Mouse (Mus musculus) cerebellum, postnatal 10 days (tissue): ENCODE measurements around the gene Skor1.

Source experiments
- DNase-seq, 2 experiments: peaks; one replicate each; pipeline ENCODE4 v3.0.0; 2021; ENCODE audit warnings: mixed read lengths in 2 of 2

Skor1 gene

DNA sequence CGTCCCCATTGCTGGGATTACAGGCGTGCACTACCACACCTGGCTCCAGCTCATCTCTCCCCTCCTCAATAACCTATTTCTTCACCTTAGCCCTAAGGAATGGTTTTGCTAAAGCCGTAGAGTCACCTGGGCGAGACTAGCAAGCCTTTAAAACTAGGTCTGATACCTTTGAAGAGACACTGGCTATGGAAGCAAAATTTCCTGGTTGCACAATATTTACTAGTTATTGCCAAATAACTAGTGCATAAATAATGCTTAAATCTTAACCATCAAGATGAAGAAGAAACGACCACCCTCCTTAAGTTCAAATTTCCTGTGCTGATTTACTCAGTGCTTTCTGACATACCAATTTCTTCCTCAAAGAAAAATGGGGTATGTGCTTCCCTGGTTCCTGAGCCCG, 15.1 kb downstream of the Skor1 start:
- DNase-seq, result no peak

DNA sequence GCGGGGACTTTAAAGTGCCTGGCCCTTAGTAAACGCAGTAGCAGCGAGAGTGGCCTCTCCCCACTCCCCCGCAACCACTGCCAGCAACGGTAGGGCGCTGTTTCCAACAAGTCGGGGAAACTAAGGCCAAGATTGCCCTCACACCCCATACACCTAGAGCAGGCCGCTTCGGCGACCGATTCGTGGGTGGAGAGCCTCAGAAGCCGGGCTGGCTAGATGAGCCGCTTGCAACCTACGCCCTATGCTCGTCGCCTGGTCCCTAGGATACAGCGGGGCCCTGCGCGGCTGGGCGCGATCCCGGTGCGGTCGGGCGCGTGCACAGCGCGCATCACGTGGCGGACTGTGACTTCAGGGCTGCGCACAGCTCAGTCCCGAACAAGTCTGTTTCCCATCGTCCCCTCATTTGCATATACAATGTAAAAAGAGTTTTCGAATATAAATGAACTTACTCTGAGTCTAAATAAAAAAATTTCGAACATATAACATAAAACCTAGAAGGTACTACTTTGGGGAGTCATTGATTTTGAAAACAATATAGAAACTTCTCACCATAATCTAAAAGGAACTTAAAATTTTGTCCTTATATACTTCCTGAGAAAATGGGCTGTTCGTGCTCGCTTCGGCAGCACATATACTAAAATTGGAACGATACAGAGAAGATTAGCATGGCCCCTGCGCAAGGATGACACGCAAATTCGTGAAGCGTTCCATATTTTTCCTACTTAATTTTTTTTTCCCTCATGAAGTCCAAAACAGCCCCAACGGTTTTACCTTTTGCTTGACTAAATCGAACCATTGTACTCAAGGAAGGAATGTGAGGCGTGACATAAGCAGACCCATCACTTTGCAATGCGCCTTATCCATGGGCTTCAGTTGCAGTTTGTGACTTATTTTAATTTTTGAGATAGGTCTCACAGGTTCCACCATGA, 15.8 kb downstream of the Skor1 start:
- peak; percentile 95 to 96 for DNase-seq

DNA sequence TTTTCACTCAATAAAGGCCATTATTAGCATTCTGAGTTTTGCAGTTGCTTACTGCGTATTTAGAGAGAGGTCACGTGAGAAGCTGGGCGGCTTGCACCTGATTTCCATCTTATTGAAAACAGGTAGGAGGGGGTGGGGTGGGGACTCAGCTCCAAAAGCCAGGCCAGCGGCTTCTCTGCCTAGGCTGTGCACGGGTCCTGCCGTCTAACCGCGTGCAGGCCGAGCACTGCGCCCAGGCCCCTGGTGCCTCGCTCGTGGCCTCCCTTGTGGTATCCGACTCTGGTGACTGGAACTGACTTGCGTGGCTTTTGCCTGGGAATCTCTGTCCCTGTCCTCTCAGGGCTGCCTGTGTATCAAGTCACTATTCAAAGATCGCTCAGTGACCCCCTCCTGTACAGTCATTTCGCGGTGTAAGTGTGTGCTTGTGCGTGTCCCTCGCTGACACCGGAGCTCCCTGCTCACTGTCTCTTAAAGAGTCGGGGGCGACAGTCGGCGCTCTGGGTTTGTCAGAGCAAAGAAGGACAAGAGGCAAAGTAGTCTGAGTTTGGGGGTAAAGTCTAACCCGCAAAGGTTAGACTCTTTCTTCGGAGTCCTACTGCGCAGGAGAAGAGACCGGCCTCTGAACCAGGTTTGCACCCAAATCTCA, 16.7 kb downstream of the Skor1 start:
- DNase-seq, result peak; percentile 63 to 69

DNA sequence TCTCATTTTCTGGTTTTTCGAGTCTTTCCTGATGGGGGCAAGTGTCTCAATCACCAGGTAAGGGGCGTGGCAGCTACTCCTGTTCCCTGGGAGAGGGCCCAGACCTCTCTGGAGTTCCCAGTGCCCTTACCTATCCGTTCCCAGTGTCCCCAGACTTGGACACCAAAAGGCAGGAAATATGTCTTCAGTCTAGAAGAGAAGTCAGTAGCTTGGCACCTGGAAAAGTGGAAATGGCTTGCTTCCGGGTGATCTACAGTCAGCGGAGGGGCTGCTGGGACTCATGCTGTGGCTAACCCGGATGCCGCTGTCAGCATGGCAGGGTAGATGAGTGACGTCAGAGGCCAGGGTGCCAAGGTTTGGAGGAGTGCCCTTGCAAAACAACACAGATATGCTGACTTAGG, 19.1 kb downstream of the Skor1 start:
- no peak for DNase-seq

DNA sequence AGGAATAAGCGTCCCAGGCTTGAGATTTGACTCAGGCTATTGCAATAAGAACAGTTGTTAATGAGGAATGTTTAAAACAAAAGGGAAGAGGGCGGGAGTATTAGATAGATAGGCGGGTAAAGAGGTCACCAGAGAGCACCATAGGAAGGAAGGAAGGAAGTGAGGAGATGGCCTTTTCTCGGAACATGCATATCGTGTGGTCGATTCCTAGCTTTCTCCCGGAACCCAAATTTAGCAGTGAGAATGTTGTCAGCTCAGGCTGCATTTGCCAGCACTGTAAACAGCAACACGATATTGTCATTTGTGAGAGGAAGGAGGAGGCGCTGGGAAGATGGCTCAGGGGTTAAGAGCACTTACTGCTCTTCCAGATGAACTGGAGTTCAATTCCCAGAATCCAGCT, 24.2 kb downstream of the Skor1 start:
- DNase-seq, result no peak

DNA sequence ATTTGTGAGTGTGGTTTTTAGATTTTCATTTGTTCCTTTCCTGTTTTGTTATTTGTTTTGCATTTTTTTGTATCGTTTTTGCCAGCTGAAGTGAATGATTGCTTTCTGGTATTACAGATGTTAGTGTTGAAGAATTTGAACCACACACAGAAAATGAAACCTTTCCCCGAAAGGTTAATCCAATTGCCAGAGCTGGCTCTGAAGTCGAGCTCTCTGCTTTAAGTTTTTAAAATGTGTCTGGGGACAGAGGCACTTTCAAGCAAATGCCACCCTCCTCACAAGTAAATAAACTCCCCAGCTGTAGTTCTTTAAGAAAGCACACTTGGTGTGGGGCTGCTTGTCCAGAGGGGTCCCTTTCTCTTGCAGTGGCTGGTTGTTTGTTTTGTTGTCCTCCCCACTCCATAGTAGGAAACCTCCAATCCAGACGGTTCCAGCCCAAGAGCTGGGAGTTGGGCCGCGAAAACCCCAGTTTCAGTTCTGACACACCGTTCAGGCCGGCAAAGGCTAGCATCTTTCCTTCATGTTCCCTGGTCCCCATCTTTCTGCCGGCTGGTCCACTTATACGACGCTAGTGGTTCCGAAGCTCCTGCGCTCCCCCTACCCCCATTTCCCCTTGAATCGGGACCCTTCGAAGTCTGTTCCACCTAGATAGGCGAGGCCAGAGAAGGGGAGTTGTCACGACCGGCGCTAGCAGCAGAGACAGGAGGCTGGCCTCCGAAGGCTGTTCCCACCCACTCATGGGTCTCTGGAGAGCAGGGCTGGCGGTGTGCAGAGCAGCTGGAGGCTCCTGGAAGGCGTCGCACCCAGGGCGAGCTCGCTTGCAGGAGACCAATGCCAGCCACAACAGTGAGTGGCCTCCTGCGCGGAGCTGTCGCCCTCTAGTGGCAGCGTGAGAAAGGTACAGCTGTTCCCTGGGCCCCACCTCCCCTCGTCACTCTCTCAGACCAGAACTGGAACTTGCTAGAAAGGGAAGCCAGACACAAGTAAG, 25.0 kb downstream of the Skor1 start:
- peak; percentile 93 to 94 for DNase-seq

DNA sequence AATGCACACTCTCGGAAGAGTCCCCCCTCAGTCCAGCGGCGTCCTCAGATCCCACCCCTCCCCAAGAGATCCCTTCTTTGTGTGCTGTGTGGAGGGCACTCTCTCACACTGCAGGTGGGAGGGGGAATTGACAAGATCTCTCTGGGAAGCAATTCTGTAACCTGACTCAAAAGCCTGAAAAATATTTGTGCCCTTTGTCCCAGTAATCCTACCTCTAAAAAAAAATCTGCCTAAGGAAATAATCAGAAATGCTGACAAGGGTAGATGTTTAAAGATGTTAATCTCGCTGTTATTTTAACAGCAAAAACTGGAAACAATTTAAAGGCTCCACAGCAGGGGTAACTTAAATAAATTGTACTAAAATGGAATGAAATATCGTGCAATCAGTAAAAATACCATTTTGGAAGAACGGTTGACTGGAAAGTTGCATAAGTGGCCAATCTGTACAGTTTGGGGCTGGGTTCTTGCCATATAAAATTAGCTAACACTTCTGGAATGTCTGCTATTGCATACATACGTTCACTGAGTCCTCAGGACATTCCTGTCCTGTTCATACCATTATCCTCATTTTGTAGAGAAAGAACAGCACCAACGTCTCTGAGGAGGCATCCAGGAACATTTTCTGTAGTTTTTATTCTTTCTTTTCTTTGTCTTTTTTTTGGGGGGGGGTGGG, 26.5 kb downstream of the Skor1 start:
- no peak for DNase-seq

DNA sequence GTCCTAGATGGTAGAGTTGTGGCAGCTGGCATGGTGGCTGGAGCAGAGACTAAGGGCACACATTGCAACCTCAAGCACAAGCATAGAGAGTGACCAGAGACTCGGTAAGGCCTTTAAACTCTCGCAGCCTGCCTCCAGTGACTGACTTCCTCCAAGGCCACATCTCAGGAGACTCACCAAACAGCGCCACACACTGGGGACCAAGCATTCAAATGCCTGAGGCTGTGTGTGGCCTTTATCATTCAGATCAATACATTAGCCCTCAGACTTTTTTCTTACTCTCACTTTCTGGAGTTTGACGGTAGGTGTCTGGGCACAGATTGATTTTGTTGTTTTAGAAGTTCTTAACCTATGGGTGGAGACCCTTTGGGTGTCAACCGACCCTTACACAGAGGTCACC, 30.4 kb downstream of the Skor1 start:
- no peak for DNase-seq

DNA sequence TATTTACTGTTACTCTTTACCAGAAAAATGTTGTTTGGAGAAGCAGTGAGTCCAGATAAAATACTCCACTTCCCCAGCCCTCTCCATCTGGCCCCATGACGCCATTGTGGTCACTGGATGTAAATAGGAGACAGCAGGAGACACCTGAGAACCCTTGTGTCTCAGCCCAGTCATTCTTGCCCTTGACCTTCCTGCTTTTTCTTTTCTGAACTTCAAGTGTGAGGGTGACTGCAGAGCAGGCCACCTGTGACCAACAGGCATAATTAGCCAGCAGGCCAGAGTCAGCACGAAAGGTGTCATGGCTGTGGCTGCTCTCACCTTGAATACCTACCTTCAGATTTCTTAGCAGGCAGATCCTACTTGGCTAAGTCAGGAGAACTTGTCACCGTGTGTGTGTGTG, 36.2 kb downstream of the Skor1 start:
- no peak for DNase-seq

DNA sequence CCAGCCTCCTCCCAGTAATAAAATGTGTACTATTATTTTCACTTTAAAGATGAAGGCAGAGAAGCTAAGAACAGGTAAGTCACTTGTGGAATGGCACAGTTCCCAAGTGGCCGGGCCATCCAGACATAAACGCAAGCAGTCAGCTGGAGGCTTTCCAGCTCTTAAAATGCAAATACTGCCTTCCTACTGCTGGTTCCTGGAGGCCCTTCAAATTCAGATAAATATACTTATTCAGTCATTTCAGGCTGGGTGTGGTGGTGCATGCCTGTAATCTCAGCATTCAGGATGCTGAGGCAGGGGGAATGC, 39.0 kb downstream of the Skor1 start:
- DNase-seq, result peak; percentile 22 to 38

DNA sequence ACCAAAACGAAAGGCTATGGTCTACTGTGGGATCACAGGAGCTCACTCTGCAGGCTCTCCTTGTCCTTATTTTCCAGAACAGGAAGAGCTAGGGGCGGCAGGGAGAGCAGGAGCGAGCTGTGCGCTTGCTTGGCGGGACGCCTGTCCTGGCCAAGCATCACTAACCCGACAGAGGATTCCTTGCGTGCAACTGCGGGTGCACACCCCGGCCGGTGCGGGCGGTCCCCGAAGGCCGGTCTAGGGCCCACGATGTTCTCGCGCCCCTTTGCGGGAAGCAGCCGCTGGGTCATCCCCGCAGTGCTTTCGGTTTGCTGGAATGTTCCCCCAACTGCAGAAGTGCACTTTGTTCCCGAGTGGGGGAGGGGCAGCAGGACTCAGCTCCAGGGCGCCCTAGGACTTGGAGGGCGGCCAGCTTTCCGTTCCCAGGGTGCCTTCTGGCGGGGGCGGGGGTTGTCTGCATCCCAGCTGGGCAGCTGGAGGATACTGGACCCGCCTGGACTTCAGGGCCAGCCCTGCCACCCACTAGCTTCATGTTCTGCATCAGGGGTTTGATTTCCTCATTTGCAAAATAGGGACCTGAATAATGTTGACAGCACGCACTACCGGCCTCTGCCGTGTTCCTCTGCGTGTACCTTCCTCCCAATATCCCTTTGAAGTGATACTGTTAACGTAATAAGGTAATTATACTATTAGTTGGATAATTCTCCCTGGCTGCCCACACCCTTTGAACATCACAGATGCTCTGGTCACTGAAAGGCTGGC, 39.6 kb downstream of the Skor1 start:
- DNase-seq, result peak; percentile 86 to 92

DNA sequence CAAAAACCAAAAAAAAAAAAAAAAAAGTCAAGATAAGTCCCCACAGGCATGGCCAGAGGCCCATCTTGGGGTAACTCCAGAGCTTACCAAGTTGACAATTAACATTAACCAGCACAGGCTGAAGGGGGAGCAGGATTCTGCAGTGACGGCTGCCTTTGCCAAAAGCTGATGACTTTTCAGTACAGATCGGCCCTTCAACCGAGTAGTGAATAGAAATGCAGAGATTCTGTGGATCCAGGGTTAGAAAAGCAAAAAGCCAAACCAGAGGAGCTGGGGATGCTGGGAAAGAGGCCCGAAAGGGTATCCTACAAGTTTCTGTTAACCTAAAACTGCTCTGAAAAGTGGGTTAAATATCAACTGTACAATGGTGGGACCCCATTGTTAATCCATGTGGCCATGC, 40.2 kb downstream of the Skor1 start:
- DNase-seq, result peak; percentile 38 to 42

DNA sequence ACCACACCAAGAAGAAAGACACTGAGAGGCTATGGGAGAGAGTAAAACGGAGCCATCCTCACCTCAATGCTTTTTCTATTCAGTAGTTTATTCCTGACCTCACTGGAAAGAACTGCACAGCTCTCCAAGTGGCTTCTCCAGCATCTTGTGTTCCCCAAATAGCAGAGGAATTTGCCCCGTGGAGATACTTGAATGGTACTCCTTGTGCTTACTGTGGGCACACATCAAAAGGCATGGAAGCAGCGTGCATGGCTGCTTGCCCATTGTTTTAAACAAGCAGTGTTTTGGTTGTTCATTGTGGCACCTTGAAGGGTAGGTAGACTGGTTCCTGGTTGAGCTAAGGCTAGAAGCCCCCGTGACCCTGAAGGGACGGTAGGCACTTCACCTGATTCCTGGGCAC, 48.1 kb downstream of the Skor1 start:
- no peak for DNase-seq

DNA sequence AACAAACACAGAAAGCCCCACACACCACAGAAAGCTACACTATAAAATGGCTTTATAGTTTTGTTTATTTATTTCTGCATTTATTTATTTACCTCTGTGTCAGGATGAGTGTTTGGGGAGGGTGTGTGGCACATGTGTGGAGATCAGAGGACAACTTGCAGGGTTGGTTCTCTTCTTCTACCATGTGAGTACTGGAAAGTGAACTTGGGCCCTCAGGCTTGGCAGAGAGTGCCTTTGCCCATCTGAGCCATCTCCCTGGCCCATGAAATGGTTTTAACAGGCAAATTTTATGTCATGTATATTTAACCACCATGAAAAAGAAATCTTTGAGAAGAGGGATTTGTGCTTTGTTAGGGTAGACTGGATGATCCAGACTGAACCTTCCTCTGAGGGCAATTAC, 48.9 kb downstream of the Skor1 start:
- no peak for DNase-seq

DNA sequence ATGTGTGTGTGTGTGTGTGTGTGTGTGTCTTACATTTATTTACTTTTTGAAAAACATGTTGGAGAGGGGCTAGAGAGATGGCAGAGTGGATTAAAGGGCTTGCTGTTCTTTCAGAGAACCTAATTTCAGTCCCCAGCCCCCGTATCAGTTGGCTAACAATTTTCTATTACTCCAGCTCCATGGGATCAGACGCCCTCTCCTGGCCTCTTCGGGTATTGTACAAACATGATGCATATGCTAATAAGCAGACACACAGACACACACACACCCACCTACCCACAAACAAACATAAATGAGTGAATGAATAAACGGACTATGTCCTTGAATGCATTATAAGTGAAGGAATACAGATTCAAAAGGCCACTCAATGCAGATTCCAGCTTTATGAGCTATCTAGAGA, 49.4 kb downstream of the Skor1 start:
- DNase-seq, result peak in 1 of 2 experiments; percentile 24

DNA sequence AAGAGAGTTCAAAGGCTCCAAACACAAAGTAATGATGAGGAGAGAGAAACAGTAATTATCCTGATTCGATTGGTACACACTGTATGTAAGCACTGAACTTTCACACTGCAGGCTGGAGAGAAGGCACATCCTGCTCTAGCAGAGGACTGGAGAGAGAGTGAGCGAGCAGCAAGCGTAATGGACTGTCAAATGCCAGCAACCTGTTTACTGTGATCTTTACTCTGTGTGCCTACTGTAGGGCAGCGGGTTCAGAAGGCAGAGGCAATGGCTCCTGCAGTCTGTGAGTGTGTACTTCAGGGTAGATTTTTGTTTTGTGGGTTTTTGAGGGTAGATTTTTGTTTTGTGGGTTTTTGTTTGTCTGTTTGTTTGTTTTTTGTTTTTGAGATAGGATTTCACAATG, 49.9 kb downstream of the Skor1 start:
- DNase-seq, result no peak

DNA sequence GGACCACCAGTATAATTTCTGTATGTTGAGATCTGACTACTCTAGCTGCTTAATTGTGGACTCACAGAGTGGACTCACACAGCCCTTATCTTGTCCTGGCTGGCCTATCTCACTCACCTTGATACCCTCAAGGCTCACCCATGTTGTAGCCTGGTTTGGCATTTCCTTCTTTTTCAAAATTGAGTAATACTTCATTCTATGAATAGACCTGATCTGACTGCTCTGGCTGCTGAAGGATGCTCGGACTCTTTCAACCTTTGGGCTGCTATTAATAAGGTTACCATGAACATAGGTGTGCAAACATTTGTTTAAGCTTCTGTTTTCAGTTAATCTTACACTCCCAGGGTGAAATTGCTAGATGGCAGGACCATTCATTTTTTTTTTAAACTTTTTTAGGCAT, 51.6 kb downstream of the Skor1 start:
- DNase-seq, result no peak

DNA sequence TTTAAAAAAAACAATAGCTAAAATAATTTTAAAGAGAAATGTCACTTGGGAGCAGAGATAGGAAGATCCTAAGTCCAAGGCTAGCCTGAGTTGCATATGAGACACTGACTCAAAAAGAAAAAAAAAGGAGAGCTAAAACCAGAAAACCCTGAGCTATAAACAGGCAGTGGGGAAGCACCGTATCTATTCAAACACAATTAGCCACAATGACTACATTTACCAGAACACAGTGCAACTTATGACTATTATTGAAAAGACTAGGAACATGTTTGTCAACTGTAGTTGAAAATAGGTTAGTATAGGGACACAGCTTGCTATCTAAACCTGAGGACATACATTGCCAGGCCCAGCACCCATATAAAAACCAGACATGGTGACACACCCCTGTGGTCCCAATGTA, 54.7 kb downstream of the Skor1 start:
- no peak for DNase-seq

DNA sequence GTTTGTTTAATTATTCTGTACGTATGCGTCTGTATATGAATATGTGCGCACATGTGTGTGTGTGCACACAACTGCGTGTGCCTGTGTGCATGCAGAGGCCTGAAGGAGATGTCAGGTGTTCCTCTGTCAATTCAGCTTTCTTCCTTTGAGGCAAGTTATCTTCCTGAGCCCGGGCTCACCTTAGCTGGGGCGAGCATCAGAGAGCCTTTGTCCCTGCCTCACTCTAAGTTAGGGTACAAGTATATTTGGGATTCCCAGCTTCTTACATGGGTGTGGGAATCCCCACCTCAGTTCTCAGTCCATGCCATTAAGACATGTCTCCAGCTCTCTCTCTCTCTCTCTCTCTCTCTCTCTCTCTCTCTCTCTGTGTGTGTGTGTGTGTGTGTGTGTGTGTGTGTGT, 56.2 kb downstream of the Skor1 start:
- DNase-seq, result no peak

DNA sequence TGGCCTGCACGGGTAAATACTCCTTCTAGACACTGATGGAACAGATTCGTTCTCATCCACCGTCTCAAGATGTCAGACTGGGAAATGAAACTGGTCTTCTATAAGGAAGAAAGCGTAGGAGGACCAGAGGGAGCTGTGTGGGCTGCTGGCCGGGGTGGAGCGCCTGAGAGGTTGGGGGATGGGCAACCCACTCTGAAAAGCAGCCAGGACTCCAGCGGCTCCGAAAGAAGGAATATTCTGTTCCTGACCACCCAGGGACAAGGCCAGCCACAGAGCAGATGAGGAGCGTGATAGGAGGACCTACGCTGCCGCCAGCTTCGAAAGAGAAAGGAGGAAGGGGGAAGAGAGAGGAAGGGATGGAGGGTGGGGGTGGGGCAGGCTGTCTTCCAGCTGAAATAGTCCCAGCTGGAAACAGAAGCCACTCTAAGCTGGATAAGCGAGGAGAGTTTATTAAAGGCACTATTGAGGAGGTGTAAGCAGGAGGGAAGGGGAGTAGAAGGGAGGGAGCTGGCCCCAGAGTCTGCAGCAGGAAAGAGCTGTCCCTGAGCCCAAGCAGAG, 56.7 kb downstream of the Skor1 start:
- peak; percentile 88 to 91 for DNase-seq

DNA sequence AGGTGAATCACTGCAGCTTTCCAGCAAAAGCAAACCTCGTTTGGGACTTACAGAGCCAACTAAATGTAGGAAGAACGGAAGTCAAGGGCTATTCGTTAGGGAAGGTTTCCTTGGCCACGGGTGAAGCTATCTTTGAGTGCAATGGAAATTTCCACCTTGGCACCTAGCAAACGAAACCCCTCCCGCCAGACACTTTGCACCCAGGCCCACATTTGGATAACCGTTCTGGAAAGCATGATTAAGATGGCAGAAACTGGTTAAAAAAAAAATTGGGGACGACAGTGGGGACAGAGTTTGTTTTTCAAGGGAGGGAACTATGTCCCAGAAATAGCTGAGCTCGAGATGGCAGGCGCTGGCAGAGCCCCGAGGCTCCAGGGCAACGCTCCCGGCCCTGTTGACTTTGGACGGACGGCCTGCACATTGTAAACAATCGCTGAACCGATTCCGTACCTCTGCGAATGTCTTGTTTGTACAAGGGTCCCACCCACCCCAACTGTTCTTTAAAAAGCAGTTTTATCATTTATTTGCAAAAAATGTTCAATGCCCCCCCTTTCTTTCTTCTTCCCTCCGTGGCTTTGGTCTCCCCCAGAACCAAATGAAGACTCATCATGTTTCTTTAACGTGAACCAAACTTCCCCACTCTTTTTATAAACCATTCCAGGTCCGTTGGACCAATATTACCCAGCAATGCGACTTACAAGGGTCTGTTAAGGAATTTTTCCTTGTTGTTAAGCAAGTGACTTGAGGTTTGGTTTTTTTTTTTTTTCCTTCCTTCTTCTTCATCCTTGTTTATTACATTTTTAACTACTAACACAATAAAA, 57.5 kb downstream of the Skor1 start:
- peak; percentile 55 to 65 for DNase-seq
